Mouse (Mus musculus) C2C12 (cell line): ENCODE results near the gene Nol12.

Source experiments
- CEBPB ChIP-seq: IDR thresholded peaks from one replicate; pipeline ENCODE4 v1.6.1; 2011; ENCODE audit warnings: low read depth, mild to moderate bottlenecking, control low read depth, moderate library complexity
- CTCF ChIP-seq: IDR thresholded peaks from one replicate; pipeline ENCODE4 v1.5.1; 2011; ENCODE audit not compliant: control insufficient read depth, insufficient read depth, insufficient read length
- FOSL1 ChIP-seq: IDR thresholded peaks from one replicate; pipeline ENCODE4 v1.8.0; 2011; ENCODE audit warnings: mild to moderate bottlenecking, low read length; ENCODE audit not compliant: poor library complexity, insufficient read depth, severe bottlenecking
- MAX ChIP-seq: IDR thresholded peaks from one replicate; pipeline ENCODE4 v1.6.1; 2011; ENCODE audit warnings: mild to moderate bottlenecking, control low read depth
- MYOD1 ChIP-seq: IDR thresholded peaks from one replicate; pipeline ENCODE4 v1.6.1; 2011; ENCODE audit warnings: low read depth; ENCODE audit not compliant: control insufficient read depth, insufficient read length
- MYOG ChIP-seq: IDR thresholded peaks from one replicate; pipeline ENCODE4 v1.6.1; 2011; ENCODE audit not compliant: control insufficient read depth, insufficient read length; ENCODE audit errors: extremely low read depth
- USF1 ChIP-seq: IDR thresholded peaks from one replicate; pipeline ENCODE4 v1.6.1; 2011; ENCODE audit warnings: low read depth, mild to moderate bottlenecking, control low read depth, moderate library complexity

DNA sequence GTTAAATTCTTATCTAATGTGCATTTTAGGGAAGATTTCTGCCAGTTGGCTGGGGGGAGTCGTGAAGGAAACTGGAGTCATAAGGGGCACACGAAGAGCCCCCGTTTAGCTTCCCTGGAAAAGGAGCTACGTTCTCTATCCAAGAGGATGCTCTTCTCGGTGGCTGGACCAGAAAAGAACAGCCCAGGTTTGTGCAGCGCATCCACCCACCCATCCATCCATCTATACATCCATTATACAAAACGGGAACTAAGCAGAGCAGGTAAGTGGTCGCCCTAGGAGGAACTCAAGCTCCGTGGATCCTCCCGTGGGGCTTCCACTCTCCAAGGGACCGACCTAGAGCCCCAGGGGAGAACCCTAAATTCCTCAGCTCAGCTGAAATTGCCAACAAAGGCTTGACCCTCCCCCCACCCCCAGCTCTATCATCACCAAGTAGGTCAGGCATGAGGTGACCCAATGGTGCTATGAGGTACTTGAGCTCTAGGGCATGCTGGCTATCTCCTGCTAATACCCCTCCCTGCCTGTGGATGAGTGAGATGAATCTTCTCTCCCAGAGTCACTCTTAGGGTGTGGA lies 13.5 kb downstream of the Nol12 start:
- TF ChIP-seq CTCF (no peak), MYOG (no peak), CEBPB (no peak), MAX (no peak), FOSL1 (no peak), USF1 (no peak), MYOD1 (no peak)
